Mouse (Mus musculus): ENCODE data around the gene B830017H08Rik. TPM values are rescaled to one million over a fixed set of nuclear protein-coding genes. Genes with fewer than 3 reads are reported as not detected.

Gene B830017H08Rik
- polyA plus RNA-seq, 1 experiment from 2014 or later, result 2.2 TPM

DNA sequence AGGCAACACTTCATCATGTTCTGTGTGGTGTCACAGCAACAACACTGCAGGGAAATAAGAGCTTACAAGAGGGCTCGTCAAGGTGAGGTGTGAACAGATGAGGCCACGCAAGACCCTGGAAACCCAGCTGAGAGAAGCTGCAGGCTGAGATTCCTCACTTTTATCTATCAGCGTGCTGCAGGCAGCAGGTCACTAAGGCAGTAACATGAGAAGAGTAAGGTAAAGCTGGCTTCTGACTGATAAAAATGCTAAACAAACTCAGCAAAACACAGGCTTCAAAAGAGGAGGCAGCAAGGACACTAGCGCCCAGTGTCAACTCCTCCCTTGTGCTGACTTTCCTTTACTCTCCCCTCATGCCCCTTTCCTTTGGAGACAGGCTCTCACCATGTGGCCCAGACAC, 40.1 kb downstream of the B830017H08Rik start:
- Histone ChIP-seq H3K4me3 (replicated peaks; ENCODE audit: low read depth, low read length) (no peak overlapping the region), H3K27ac (no peak overlapping the region), H3K27me3 (ENCODE audit: insufficient read depth, low read length) (no peaks in the 10 kb centered on the region), H3K36me3 (ENCODE audit: insufficient read depth, low read length) (peaks cover 24% of the 10 kb centered on the region; the same call in 1 of the 2 replicates), H3K9me3 (replicated peaks; ENCODE audit: low read length) (no peaks in the 10 kb centered on the region), H3K4me1 (replicated peaks; ENCODE audit: insufficient read depth, low read length) (no peaks in the 10 kb centered on the region), H3K9ac (ENCODE audit: low read depth, low read length) (no peak overlapping the region), H3K4me2 (ENCODE audit: low read length) (no peak overlapping the region)
- TF ChIP-seq CTCF (IDR thresholded peaks at IDR 0.05; ENCODE audit: low read depth), result no peak
- 40% methylated on average over 4 of the region's 4 CpGs for WGBS
- no peak for DNase-seq (ENCODE audit: low spot score)
- no peak for ATAC-seq (replicated peaks; ENCODE audit: low FRiP score, low read depth)

- H3K27ac ChIP-seq, result no peak overlapping the region
- no peak overlapping the region for H3K9ac ChIP-seq (ENCODE audit: low read depth, low read length)
- DNase-seq (ENCODE audit: low spot score), result no peak
- H3K27me3 ChIP-seq (ENCODE audit: insufficient read depth, low read length), result no peaks in the 10 kb centered on the region
- no peaks in the 10 kb centered on the region for H3K9me3 ChIP-seq (replicated peaks; ENCODE audit: low read length)
- TF ChIP-seq CTCF (IDR thresholded peaks at IDR 0.05; ENCODE audit: low read depth), result no peak
- peaks cover 18% of the 10 kb centered on the region; the same call in 1 of the 2 replicates for H3K36me3 ChIP-seq (ENCODE audit: insufficient read depth, low read length)
- H3K4me3 ChIP-seq (replicated peaks; ENCODE audit: low read depth, low read length), result no peak overlapping the region
- 73% methylated on average over 4 of the region's 4 CpGs for WGBS
- ATAC-seq (replicated peaks; ENCODE audit: low FRiP score, low read depth), result no peak
- H3K4me1 ChIP-seq (replicated peaks; ENCODE audit: insufficient read depth, low read length), result no peaks in the 10 kb centered on the region
- H3K4me2 ChIP-seq (ENCODE audit: low read length), result no peak overlapping the region
Observed at GRCm38 (mm10) chr16:17875174-17875573, 42.3 kb downstream of the B830017H08Rik start.

DNA sequence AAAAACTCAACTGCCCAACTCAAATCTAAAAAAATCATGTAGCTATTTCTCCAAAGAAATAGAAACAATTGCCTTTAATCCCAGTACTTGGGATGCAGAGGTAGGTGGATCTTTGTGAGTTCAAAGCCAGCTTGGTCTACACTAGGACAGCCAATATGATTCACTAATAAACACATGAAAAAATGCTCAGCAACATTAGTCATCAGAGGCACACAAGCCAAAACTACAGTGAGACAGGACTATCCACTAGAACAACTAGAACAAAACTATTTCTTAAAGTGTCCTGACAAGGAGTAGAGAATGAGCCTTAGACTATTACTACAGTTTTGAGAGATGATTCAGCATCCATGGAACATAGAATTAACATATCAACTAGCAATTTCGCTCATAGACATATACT, 43.2 kb downstream of the B830017H08Rik start:
- ATAC-seq (replicated peaks; ENCODE audit: low FRiP score, low read depth), result no peak
- WGBS, result 95% methylated on average over 1 of the region's 1 CpGs

GRCm38 (mm10) chr16:17879571-17879970, 46.6 kb downstream of the B830017H08Rik start:
- Histone ChIP-seq H3K9me3 (replicated peaks; ENCODE audit: low read length) (no peaks in the 10 kb centered on the region), H3K9ac (ENCODE audit: low read depth, low read length) (no peak overlapping the region), H3K4me2 (ENCODE audit: low read length) (no peak overlapping the region), H3K27ac (no peak overlapping the region), H3K4me3 (replicated peaks; ENCODE audit: low read depth, low read length) (no peak overlapping the region), H3K4me1 (replicated peaks; ENCODE audit: insufficient read depth, low read length) (no peaks in the 10 kb centered on the region), H3K36me3 (ENCODE audit: insufficient read depth, low read length) (0 out of 2 replicates have a peak, but pooled peaks cover 2% of the 10 kb centered on the region), H3K27me3 (ENCODE audit: insufficient read depth, low read length) (no peaks in the 10 kb centered on the region)
- TF ChIP-seq CTCF (IDR thresholded peaks at IDR 0.05; ENCODE audit: low read depth), result no peak
- ATAC-seq (replicated peaks; ENCODE audit: low FRiP score, low read depth) (no peak), DNase-seq (ENCODE audit: low spot score) (no peak)
- 94% methylated on average over 4 of the region's 4 CpGs for WGBS

More for the DNA sequence above, 43.2 kb downstream of the B830017H08Rik start:
- Histone ChIP-seq H3K4me1 (replicated peaks; ENCODE audit: insufficient read depth, low read length) (no peaks in the 10 kb centered on the region), H3K9ac (ENCODE audit: low read depth, low read length) (no peak overlapping the region), H3K4me2 (ENCODE audit: low read length) (no peak overlapping the region), H3K36me3 (ENCODE audit: insufficient read depth, low read length) (0 out of 2 replicates have a peak, but pooled peaks cover 11% of the 10 kb centered on the region), H3K4me3 (replicated peaks; ENCODE audit: low read depth, low read length) (no peak overlapping the region), H3K27ac (no peak overlapping the region), H3K9me3 (replicated peaks; ENCODE audit: low read length) (no peaks in the 10 kb centered on the region), H3K27me3 (ENCODE audit: insufficient read depth, low read length) (no peaks in the 10 kb centered on the region)
- DNase-seq (ENCODE audit: low spot score), result no peak
- TF ChIP-seq CTCF (IDR thresholded peaks at IDR 0.05; ENCODE audit: low read depth), result no peak

GRCm38 (mm10) chr16:17882196-17882595, 49.3 kb downstream of the B830017H08Rik start:
- ATAC-seq (replicated peaks; ENCODE audit: low FRiP score, low read depth) (no peak), DNase-seq (ENCODE audit: low spot score) (no peak)
- H3K36me3 ChIP-seq (ENCODE audit: insufficient read depth, low read length), result 0 out of 2 replicates have a peak, but pooled peaks cover 2% of the 10 kb centered on the region
- H3K4me3 ChIP-seq (replicated peaks; ENCODE audit: low read depth, low read length), result no peak overlapping the region
- TF ChIP-seq CTCF (IDR thresholded peaks at IDR 0.05; ENCODE audit: low read depth), result no peak
- H3K27me3 ChIP-seq (ENCODE audit: insufficient read depth, low read length), result no peaks in the 10 kb centered on the region
- no peaks in the 10 kb centered on the region for H3K4me1 ChIP-seq (replicated peaks; ENCODE audit: insufficient read depth, low read length)
- no peak overlapping the region for H3K4me2 ChIP-seq (ENCODE audit: low read length)
- no peaks in the 10 kb centered on the region for H3K9me3 ChIP-seq (replicated peaks; ENCODE audit: low read length)
- H3K27ac ChIP-seq, result no peak overlapping the region
- H3K9ac ChIP-seq (ENCODE audit: low read depth, low read length), result no peak overlapping the region

DNA sequence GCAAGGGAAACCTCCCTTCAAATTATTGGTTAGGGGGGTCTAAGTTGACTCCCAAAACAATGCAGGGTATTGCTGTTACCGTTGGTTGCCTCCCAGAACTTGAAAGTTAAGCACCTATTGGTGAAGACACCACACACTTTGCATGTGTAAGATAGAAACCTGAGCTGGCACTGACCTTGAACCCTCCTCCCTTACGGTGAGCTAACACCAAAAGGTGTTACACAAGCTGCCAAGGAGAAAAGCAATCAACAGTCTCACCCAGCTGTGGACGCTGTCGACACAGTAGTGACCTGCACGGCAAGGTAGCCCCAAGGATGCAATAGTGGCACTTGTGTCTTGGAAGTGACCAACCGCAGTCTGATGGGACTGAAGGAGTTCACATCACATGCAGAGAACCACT, 51.2 kb downstream of the B830017H08Rik start:
- 63% methylated on average over 6 of the region's 6 CpGs for WGBS
- ATAC-seq (replicated peaks; ENCODE audit: low FRiP score, low read depth) (no peak), DNase-seq (ENCODE audit: low spot score) (no peak)
- no peak overlapping the region for H3K27ac ChIP-seq
- no peak for TF ChIP-seq CTCF (IDR thresholded peaks at IDR 0.05; ENCODE audit: low read depth)
- H3K9me3 ChIP-seq (replicated peaks; ENCODE audit: low read length), result no peaks in the 10 kb centered on the region
- H3K4me2 ChIP-seq (ENCODE audit: low read length), result no peak overlapping the region
- H3K4me1 ChIP-seq (replicated peaks; ENCODE audit: insufficient read depth, low read length), result no peaks in the 10 kb centered on the region
- no peak overlapping the region for H3K9ac ChIP-seq (ENCODE audit: low read depth, low read length)
- H3K36me3 ChIP-seq (ENCODE audit: insufficient read depth, low read length), result 0 out of 2 replicates have a peak, but pooled peaks cover 2% of the 10 kb centered on the region
- no peak overlapping the region for H3K4me3 ChIP-seq (replicated peaks; ENCODE audit: low read depth, low read length)
- no peaks in the 10 kb centered on the region for H3K27me3 ChIP-seq (ENCODE audit: insufficient read depth, low read length)

Other genes starting within 250 kb of the B830017H08Rik start
- 14.3 and 15.5 TPM in 2 replicates for gene Slc7a4, start 249.9 kb upstream of the B830017H08Rik start, polyA plus RNA-seq (2015; fragmentation: Nextera tagmentation; extraction: Ambion mirVana)
- 21.2 and 22.3 TPM in 2 replicates for gene Smpd4, start 213.8 kb upstream of the B830017H08Rik start, polyA plus RNA-seq (2015; fragmentation: Nextera tagmentation; extraction: Ambion mirVana)
- gene Ccdc74a, start 186.7 kb upstream of the B830017H08Rik start, polyA plus RNA-seq (2015; fragmentation: Nextera tagmentation; extraction: Ambion mirVana), result 8.1 and 8.6 TPM in 2 replicates
- gene Med15, start 100.2 kb upstream of the B830017H08Rik start, polyA plus RNA-seq (2015; fragmentation: Nextera tagmentation; extraction: Ambion mirVana), result 29.4 TPM in 2 replicates
- 39.3 and 42.8 TPM in 2 replicates for gene Klhl22, start 73.5 kb upstream of the B830017H08Rik start, polyA plus RNA-seq (2015; fragmentation: Nextera tagmentation; extraction: Ambion mirVana)
- gene Scarf2, start 35.8 kb upstream of the B830017H08Rik start, polyA plus RNA-seq (2015; fragmentation: Nextera tagmentation; extraction: Ambion mirVana), result 12.2 and 18.7 TPM in 2 replicates
- gene Car15, start 5.2 kb downstream of the B830017H08Rik start, polyA plus RNA-seq (2015; fragmentation: Nextera tagmentation; extraction: Ambion mirVana), result 131 and 147 TPM in 2 replicates
- 2.8 and 3.4 TPM in 2 replicates for gene Gm20518, start 58.5 kb downstream of the B830017H08Rik start, polyA plus RNA-seq (2015; fragmentation: Nextera tagmentation; extraction: Ambion mirVana)
- gene Tssk1, start 61.1 kb downstream of the B830017H08Rik start, polyA plus RNA-seq (2015; fragmentation: Nextera tagmentation; extraction: Ambion mirVana), result 0.05 TPM in 1 of 2 replicates, not detected in the other
- gene Dgcr2, start 65.4 kb downstream of the B830017H08Rik start, polyA plus RNA-seq (2015; fragmentation: Nextera tagmentation; extraction: Ambion mirVana), result 57.8 and 65.4 TPM in 2 replicates
- gene Tssk2, start 65.5 kb downstream of the B830017H08Rik start, polyA plus RNA-seq (2015; fragmentation: Nextera tagmentation; extraction: Ambion mirVana), result not detected in 2 replicates
- gene Ess2, start 78.2 kb downstream of the B830017H08Rik start, polyA plus RNA-seq (2015; fragmentation: Nextera tagmentation; extraction: Ambion mirVana), result 27.6 and 28.1 TPM in 2 replicates
- gene Gsc2, start 81.9 kb downstream of the B830017H08Rik start, polyA plus RNA-seq (2015; fragmentation: Nextera tagmentation; extraction: Ambion mirVana), result 0.09 TPM in 1 of 2 replicates, not detected in the other
- 116 and 123 TPM in 2 replicates for gene Slc25a1, start 95.1 kb downstream of the B830017H08Rik start, polyA plus RNA-seq (2015; fragmentation: Nextera tagmentation; extraction: Ambion mirVana)
- not detected in 2 replicates for gene Vpreb2, start 147.3 kb downstream of the B830017H08Rik start, polyA plus RNA-seq (2015; fragmentation: Nextera tagmentation; extraction: Ambion mirVana)
- gene Dgcr6, start 219.7 kb downstream of the B830017H08Rik start, polyA plus RNA-seq (2015; fragmentation: Nextera tagmentation; extraction: Ambion mirVana), result 111 and 115 TPM in 2 replicates